Mouse (Mus musculus) E14TG2a.4 (cell line): ENCODE results near the gene Itga6.

Experiments
- CTCF ChIP-seq: conservative IDR thresholded peaks from 2 replicates; pipeline ENCODE4 v1.5.1; 2014; ENCODE audit warnings: low read length
- POU5F1 ChIP-seq: IDR thresholded peaks from 2 replicates; pipeline ENCODE4 v1.6.1; 2014; ENCODE audit warnings: low read length, borderline replicate concordance

DNA sequence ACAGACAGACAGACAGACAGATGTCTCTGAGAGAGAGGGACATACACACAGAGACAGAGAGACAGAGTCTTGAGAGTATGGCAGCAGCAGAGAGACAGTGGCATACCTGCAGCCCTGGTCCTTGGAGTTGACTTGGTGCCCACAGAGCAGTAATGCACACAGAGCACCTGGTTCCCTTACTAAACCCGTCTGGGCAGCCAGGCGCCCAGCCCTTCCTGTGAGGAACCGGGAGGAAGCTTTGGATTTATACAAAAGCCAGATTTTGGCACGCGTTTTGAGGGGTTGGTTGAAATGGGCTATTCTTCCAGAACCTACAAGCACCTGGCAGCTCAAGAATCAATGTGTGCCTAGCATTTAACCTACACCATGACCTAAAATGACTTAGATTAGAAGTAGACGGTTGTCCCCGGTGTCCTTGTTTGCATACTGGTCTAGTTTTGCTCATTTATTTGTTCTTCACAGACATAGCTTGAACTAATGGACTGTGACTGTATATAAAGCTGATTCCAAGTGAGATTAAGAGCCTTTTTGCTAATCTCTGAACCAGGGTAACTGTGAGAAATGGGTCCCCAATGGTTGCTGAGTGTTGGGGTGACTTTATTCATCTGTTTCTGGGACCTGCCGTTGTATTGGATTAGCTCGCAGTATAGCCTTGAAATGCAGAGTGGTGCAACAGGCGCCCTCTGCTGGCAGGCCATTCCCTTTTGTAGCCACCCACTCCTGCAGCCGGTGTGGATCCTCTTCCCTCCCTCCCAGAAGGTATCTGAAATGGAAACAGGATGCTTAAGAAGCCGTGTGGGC, 67.0 kb downstream of the Itga6 start:
- TF ChIP-seq CTCF (peak; percentile 91), POU5F1 (no peak)
